Mouse (Mus musculus) thymus, postnatal 4 days (tissue): ENCODE measurements at regions not wholly inside any gene's neighbourhood (a gene's known extent, or its start where the extent isn't known, plus 50 kb on each side); places are given as distances from the start of the nearest gene placed in this dataset.

ENCODE experiments used
- DNase-seq: peaks from one replicate; pipeline ENCODE4 v3.0.0; 2021

- DNase-seq = no peak
These were observed 107.8 kb upstream of the Cd93 start for GRCm38 (mm10) chr2:148551207-148551606.

GRCm38 (mm10) chr2:148549618-148550017, 106.3 kb upstream of the Cd93 start:
- no peak for DNase-seq

- no peak for DNase-seq
These were observed 99.0 kb upstream of the Cd93 start for GRCm38 (mm10) chr2:148542340-148542739.

GRCm38 (mm10) chr2:148537914-148538510, 94.6 kb upstream of the Cd93 start:
- no peak for DNase-seq

- no peak for DNase-seq
These were observed 93.9 kb upstream of the Cd93 start for GRCm38 (mm10) chr2:148537251-148537650.

- no peak for DNase-seq
These were observed 93.2 kb upstream of the Cd93 start for GRCm38 (mm10) chr2:148536608-148537007.

- DNase-seq = peak; percentile 29
These were observed 92.3 kb upstream of the Cd93 start for GRCm38 (mm10) chr2:148535562-148536180.

- no peak for DNase-seq
These were observed 88.7 kb upstream of the Cd93 start for GRCm38 (mm10) chr2:148532051-148532450.

- DNase-seq = no peak
These were observed 87.2 kb upstream of the Cd93 start for GRCm38 (mm10) chr2:148530546-148530945.

- no peak for DNase-seq
These were observed 86.5 kb upstream of the Cd93 start for GRCm38 (mm10) chr2:148529900-148530299.

GRCm38 (mm10) chr2:148527755-148528154, 84.4 kb upstream of the Cd93 start:
- no peak for DNase-seq

GRCm38 (mm10) chr2:148525496-148525895, 82.1 kb upstream of the Cd93 start:
- DNase-seq = no peak

- DNase-seq = no peak
These were observed 80.0 kb upstream of the Cd93 start for GRCm38 (mm10) chr2:148523401-148523800.

- no peak for DNase-seq
These were observed 79.6 kb upstream of the Cd93 start for GRCm38 (mm10) chr2:148522936-148523335.

GRCm38 (mm10) chr2:148521966-148522575, 78.7 kb upstream of the Cd93 start:
- no peak for DNase-seq

- no peak for DNase-seq
These were observed 76.9 kb upstream of the Cd93 start for GRCm38 (mm10) chr2:148520291-148520690.

GRCm38 (mm10) chr2:148519689-148520290, 76.4 kb upstream of the Cd93 start:
- DNase-seq = no peak

- DNase-seq = no peak
These were observed 74.5 kb upstream of the Cd93 start for GRCm38 (mm10) chr2:148517906-148518305.

GRCm38 (mm10) chr2:148510008-148510681, 66.8 kb upstream of the Cd93 start:
- DNase-seq = no peak

GRCm38 (mm10) chr2:148509357-148509756, 66.0 kb upstream of the Cd93 start:
- DNase-seq = no peak

- DNase-seq = no peak
These were observed 64.2 kb upstream of the Cd93 start for GRCm38 (mm10) chr2:148507523-148507922.

GRCm38 (mm10) chr2:148506966-148507365, 63.6 kb upstream of the Cd93 start:
- DNase-seq = no peak

GRCm38 (mm10) chr2:148505651-148506050, 62.3 kb upstream of the Cd93 start:
- DNase-seq = no peak
